Mouse (Mus musculus) MEL (cell line): ENCODE data around the gene Odf4. TPM values are rescaled to one million over a fixed set of nuclear protein-coding genes. Genes with fewer than 3 reads are reported as not detected.
A peak's percentile ranks its signal among the peaks of the same experiment; 100 is the strongest.

Source experiments
- DNase-seq: peaks from one replicate; pipeline ENCODE4 v3.0.0; 2011; ENCODE audit warnings: low read depth, low spot score
- H3K27ac ChIP-seq: 2 replicates; pipeline ENCODE4 v1.5.1; 2012; ENCODE audit warnings: low read depth, mild to moderate bottlenecking, control low read depth, low read length, moderate library complexity; ENCODE audit not compliant: control insufficient read depth
- H3K27me3 ChIP-seq, 2 experiments: fragments of 150-350 bp in 1 of 2; sonication (generic) in 1 of 2; 2 replicates each; pipeline ENCODE4 v1.6.1; 2012; ENCODE audit warnings: low read length in 2 of 2, mild to moderate bottlenecking in 2 of 2, improper control_type of control experiment in 1 of 2, moderate library complexity in 1 of 2; ENCODE audit not compliant: insufficient read depth in 2 of 2, control insufficient read depth in 1 of 2
- H3K36me3 ChIP-seq, 2 experiments: 2 replicates each; pipeline ENCODE4 v1.6.1; 2012 to 2014; ENCODE audit warnings: low read length in 2 of 2, improper control_type of control experiment in 1 of 2, inconsistent platforms in 1 of 2, mild to moderate bottlenecking in 1 of 2; ENCODE audit not compliant: insufficient read depth in 2 of 2, control insufficient read depth in 1 of 2
- H3K4me1 ChIP-seq, 2 experiments: fragments of 150-350 bp in 1 of 2; sonication (generic) in 1 of 2; 2 replicates each; pipeline ENCODE4 v1.6.1; 2012; ENCODE audit warnings: low read length in 2 of 2, improper control_type of control experiment in 1 of 2, mild to moderate bottlenecking in 1 of 2; ENCODE audit not compliant: insufficient read depth in 2 of 2, control insufficient read depth in 1 of 2
- H3K4me3 ChIP-seq, 2 experiments: fragments of 150-350 bp in 1 of 2; sonication (generic) in 1 of 2; 2 replicates each; pipeline ENCODE4 v1.5.1; 2012; ENCODE audit warnings: low read depth in 2 of 2, low read length in 2 of 2, mild to moderate bottlenecking in 2 of 2, moderate library complexity in 2 of 2, control low read depth in 1 of 2, improper control_type of control experiment in 1 of 2; ENCODE audit not compliant: control insufficient read depth in 1 of 2, insufficient read depth in 1 of 2
- H3K79me2 ChIP-seq: 2 replicates; pipeline ENCODE4 v1.6.1; 2012; ENCODE audit warnings: mild to moderate bottlenecking, low read length, moderate library complexity; ENCODE audit not compliant: control insufficient read depth, poor library complexity, insufficient read depth
- H3K9ac ChIP-seq: 2 replicates; pipeline ENCODE4 v1.6.1; 2012; ENCODE audit warnings: low read depth, mild to moderate bottlenecking, control low read depth, low read length, moderate library complexity; ENCODE audit not compliant: control insufficient read depth, poor library complexity, severe bottlenecking
- H3K9me3 ChIP-seq: fragments of 150-350 bp; sonication (generic); replicated peaks from 2 replicates; pipeline ENCODE4 v1.6.1; 2012; ENCODE audit warnings: mild to moderate bottlenecking, low read length, improper control_type of control experiment, moderate library complexity; ENCODE audit not compliant: insufficient read depth
- E2F4 ChIP-seq: IDR thresholded peaks from 2 replicates; pipeline ENCODE4 v1.6.1; 2011; ENCODE audit warnings: low read depth, low read length, improper control_type of control experiment, borderline replicate concordance
- ETS1 ChIP-seq: IDR thresholded peaks from 2 replicates; pipeline ENCODE4 v1.6.1; 2012; ENCODE audit warnings: low read depth, mild to moderate bottlenecking, inconsistent platforms, low read length, improper control_type of control experiment, moderate library complexity
- GABPA ChIP-seq: IDR thresholded peaks from 2 replicates; pipeline ENCODE4 v1.6.1; 2012; ENCODE audit warnings: low read depth, mild to moderate bottlenecking, inconsistent platforms, low read length, improper control_type of control experiment, moderate library complexity
- HCFC1 ChIP-seq: IDR thresholded peaks from 2 replicates; pipeline ENCODE4 v1.6.1; 2012; ENCODE audit warnings: low read depth, mild to moderate bottlenecking, inconsistent platforms, low read length, improper control_type of control experiment, moderate library complexity
- JUND ChIP-seq: IDR thresholded peaks from 2 replicates; pipeline ENCODE4 v1.6.1; 2011; ENCODE audit warnings: low read depth, mild to moderate bottlenecking, improper control_type of control experiment, low read length
- KAT2A ChIP-seq: conservative IDR thresholded peaks from 2 replicates; pipeline ENCODE4 v1.6.1; 2012; ENCODE audit warnings: low read depth, low read length, improper control_type of control experiment, inconsistent platforms
- MAFK ChIP-seq: IDR thresholded peaks from 2 replicates; pipeline ENCODE4 v1.6.1; 2011; ENCODE audit warnings: low read depth, mild to moderate bottlenecking, low read length, improper control_type of control experiment, borderline replicate concordance
- MAX ChIP-seq: IDR thresholded peaks from 2 replicates; pipeline ENCODE4 v1.6.1; 2011; ENCODE audit warnings: low read length, improper control_type of control experiment
- MAZ ChIP-seq: IDR thresholded peaks from 2 replicates; pipeline ENCODE4 v1.6.1; 2012; ENCODE audit warnings: low read depth, mild to moderate bottlenecking, inconsistent platforms, low read length, improper control_type of control experiment
- MYC ChIP-seq: IDR thresholded peaks from 2 replicates; pipeline ENCODE4 v1.6.1; 2011; ENCODE audit warnings: low read depth, mild to moderate bottlenecking, low read length, improper control_type of control experiment, moderate library complexity
- NELFE ChIP-seq: IDR thresholded peaks from 2 replicates; pipeline ENCODE4 v1.6.1; 2011; ENCODE audit warnings: low read depth, low read length, improper control_type of control experiment
- NRF1 ChIP-seq: IDR thresholded peaks from 2 replicates; pipeline ENCODE4 v1.6.1; 2014; ENCODE audit warnings: low read depth, mild to moderate bottlenecking, inconsistent platforms, low read length, improper control_type of control experiment, moderate library complexity; ENCODE audit not compliant: poor library complexity, insufficient read depth, severe bottlenecking
- POLR2AphosphoS2 ChIP-seq: IDR thresholded peaks from 2 replicates; pipeline ENCODE4 v1.6.1; 2011; ENCODE audit warnings: low read length, improper control_type of control experiment
- SIN3A ChIP-seq: IDR thresholded peaks from 2 replicates; pipeline ENCODE4 v1.6.1; 2012; ENCODE audit warnings: low read length, improper control_type of control experiment, inconsistent platforms
- TAL1 ChIP-seq: IDR thresholded peaks from 2 replicates; pipeline ENCODE4 v1.6.1; 2012; ENCODE audit warnings: mild to moderate bottlenecking, inconsistent platforms, low read length, moderate library complexity, mixed read lengths
- UBTF ChIP-seq: IDR thresholded peaks from 2 replicates; pipeline ENCODE4 v1.6.1; 2012; ENCODE audit warnings: low read depth, mild to moderate bottlenecking, inconsistent platforms, low read length, improper control_type of control experiment, moderate library complexity, borderline replicate concordance; ENCODE audit not compliant: insufficient read depth
- USF1 ChIP-seq: IDR thresholded peaks from 2 replicates; pipeline ENCODE4 v1.6.1; 2014; ENCODE audit warnings: low read depth, mild to moderate bottlenecking, inconsistent platforms, low read length, improper control_type of control experiment, moderate library complexity
- ZC3H11A ChIP-seq: IDR thresholded peaks from 2 replicates; pipeline ENCODE4 v1.6.1; 2012; ENCODE audit warnings: low read depth, mild to moderate bottlenecking, inconsistent platforms, low read length, improper control_type of control experiment
- ZKSCAN1 ChIP-seq: IDR thresholded peaks from 2 replicates; pipeline ENCODE4 v1.6.1; 2012; ENCODE audit warnings: low read depth, mild to moderate bottlenecking, inconsistent platforms, low read length, improper control_type of control experiment, moderate library complexity
- ZMIZ1 ChIP-seq: IDR thresholded peaks from 2 replicates; pipeline ENCODE4 v1.6.1; 2012; ENCODE audit warnings: low read depth, mild to moderate bottlenecking, inconsistent platforms, low read length, improper control_type of control experiment, moderate library complexity
- polyA plus RNA-seq, 2 experiments: library from polyadenylated mRNA; stranded (reverse) in 1 of 2; unstranded in 1 of 2; fragments of >175 nt in 1 of 2; fragments of >200 nt in 1 of 2; gene quantifications; 2 replicates each; pipeline versions ENCODE4 v1.2.1 to v1.2.4; 2012; ENCODE audit warnings: low replicate concordance in 2 of 2, low read depth in 1 of 2; ENCODE audit not compliant: insufficient read length in 2 of 2, insufficient read depth in 1 of 2, missing spikeins in 1 of 2
- total RNA-seq: library from RNA; depleted of rRNA; stranded (reverse); fragments of 300-350 nt; gene quantifications from 2 replicates; pipeline ENCODE4 v1.2.3, GENCODE M21; 2012

Gene Odf4
- total and polyA plus RNA-seq, 3 experiments, result not detected

- peaks cover 0 to 2% of the 10 kb centered on the region in 2 experiments; a peak in 2 of 4 replicates for H3K36me3 ChIP-seq
- no peak for DNase-seq
- no peak overlapping the region for H3K4me3 ChIP-seq
- H3K27ac ChIP-seq, result no peak overlapping the region
- H3K79me2 ChIP-seq, result no peaks in the 10 kb centered on the region; the same call in 1 of the 2 replicates
- TF ChIP-seq HCFC1, result no peak
- TF ChIP-seq KAT2A, result no peak
- no peak for TF ChIP-seq SIN3A
- no peak for TF ChIP-seq ZC3H11A
- TF ChIP-seq UBTF, result no peak
- TF ChIP-seq, all 39 proteins: peak for 0
- peaks cover 0 to 23% of the 10 kb centered on the region in 2 experiments; a peak in 3 of 4 replicates for H3K4me1 ChIP-seq
- H3K9me3 ChIP-seq, result no peaks in the 10 kb centered on the region
- H3K9ac ChIP-seq, result no peak overlapping the region
- no peaks in the 10 kb centered on the region for H3K27me3 ChIP-seq
Measured at GRCm38 (mm10) chr11:68970232-68970631, 43.4 kb upstream of the Odf4 start.

- peaks cover 0 to 23% of the 10 kb centered on the region in 2 experiments; a peak in 3 of 4 replicates for H3K4me1 ChIP-seq
- no peak overlapping the region for H3K9ac ChIP-seq
- no peaks in the 10 kb centered on the region for H3K9me3 ChIP-seq
- peaks cover 0 to 2% of the 10 kb centered on the region in 2 experiments; a peak in 2 of 4 replicates for H3K36me3 ChIP-seq
- H3K27me3 ChIP-seq, result no peaks in the 10 kb centered on the region
- H3K79me2 ChIP-seq, result no peaks in the 10 kb centered on the region; the same call in 1 of the 2 replicates
- no peak overlapping the region for H3K27ac ChIP-seq
- no peak for DNase-seq
- TF ChIP-seq ETS1, result no peak
- TF ChIP-seq ZKSCAN1, result no peak
- no peak for TF ChIP-seq MAX
- TF ChIP-seq TAL1, result no peak
- no peak for TF ChIP-seq JUND
- no peak for TF ChIP-seq ZMIZ1
- TF ChIP-seq MAFK, result no peak
- TF ChIP-seq USF1, result no peak
- no peak for TF ChIP-seq ZC3H11A
- no peak for TF ChIP-seq MYC
- no peak for TF ChIP-seq NRF1
- no peak for TF ChIP-seq NELFE
- no peak for TF ChIP-seq GABPA
- TF ChIP-seq MAZ, result no peak
- no peak for TF ChIP-seq SIN3A
- no peak for TF ChIP-seq HCFC1
- TF ChIP-seq E2F4, result no peak
- TF ChIP-seq POLR2AphosphoS2, result no peak
- H3K4me3 ChIP-seq, result peak overlapping the region in 1 of 2 experiments; percentile 82; a peak in 2 of 4 replicates
Measured at GRCm38 (mm10) chr11:68968752-68969151, 41.9 kb upstream of the Odf4 start.
